Mouse (Mus musculus): ENCODE data around the gene Abcc10.

Gene Abcc10

GRCm38 (mm10) chr17:46255147-46255546, 73.0 kb downstream of the Abcc10 start:
- no peak for DNase-seq

- DNase-seq = peak; percentile 66 to 69
These were observed 74.0 kb downstream of the Abcc10 start for GRCm38 (mm10) chr17:46254106-46254505.

- peak; percentile 98 to 99 for DNase-seq
These were observed 74.6 kb downstream of the Abcc10 start, which contains the start of gene Lrrc73 for GRCm38 (mm10) chr17:46253452-46254084. TSS of gene Lrrc73 (plus strand) at chr17:46253531.

Data from cerebellum, postnatal 10 days (tissue).